Mouse (Mus musculus) c-Kit-positive CD71-negative TER-119-negative erythroid progenitor cells, embryonic 14.5 days (primary cell): ENCODE measurements around the gene Syne3.

Source experiments
- DNase-seq: peaks from one replicate; pipeline ENCODE4 v3.0.0-alpha.2; 2013; ENCODE audit warnings: low read depth

Gene Syne3

DNA sequence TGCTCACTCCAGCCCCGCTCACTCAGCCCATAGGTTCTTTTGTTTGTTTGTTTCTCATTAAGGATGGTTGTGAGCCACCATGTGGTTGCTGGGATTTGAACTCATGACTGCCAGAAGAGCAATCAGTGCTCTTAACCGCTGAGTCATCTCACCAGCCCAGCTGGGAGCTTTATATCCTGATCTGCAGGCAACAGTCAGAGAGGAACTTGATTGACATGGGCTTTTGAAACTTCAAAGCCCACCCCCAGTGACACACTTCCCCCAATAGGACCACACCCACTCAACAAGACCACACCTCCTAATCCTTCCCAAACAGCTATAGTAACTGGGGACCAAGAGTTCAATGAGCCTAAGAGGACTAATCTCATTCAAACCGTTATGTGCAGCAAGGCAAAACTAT is 85.1 kb downstream of the Syne3 start:
- DNase-seq = no peak

DNA sequence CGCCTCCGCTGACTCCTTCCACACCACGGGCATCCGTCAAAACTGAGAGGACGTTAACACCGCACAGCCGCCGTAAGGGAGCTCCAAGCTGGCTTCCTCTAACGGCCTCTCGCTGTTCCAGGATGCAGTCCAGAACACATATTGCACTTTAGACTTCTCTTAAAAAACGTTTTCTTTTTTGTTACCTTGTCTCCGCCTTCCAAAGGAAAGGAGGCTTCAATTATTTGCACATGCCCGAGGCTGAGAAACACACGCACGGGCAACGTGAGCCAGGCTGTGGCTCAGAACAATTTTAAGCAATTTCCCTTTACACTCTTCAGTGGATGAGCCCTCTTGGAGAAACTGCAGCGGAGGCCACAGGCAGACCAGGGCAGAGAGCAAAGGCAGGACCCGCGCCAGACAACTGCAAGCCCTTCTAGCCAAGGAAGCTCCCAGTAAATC is 85.6 kb downstream of the Syne3 start:
- DNase-seq = no peak

DNA sequence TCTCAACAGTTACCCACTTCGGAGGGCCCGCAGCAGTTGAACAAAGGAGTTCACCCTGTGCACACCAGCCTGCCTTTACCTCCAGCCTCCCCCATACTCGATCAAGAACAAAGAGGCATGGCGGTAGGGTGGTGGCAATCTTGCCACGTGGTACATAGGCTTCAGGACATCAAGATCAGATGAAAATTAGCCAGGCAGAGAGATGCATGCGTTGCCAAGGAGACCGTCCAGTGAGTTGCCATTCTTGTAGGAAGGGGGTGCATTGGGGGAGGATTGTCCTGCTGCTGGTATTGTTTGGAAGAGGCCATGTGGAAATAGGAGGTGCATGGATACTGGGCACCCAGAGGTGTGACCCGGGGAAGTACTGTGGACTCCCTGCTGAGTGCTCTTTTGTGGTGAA is 87.0 kb downstream of the Syne3 start:
- DNase-seq = no peak

DNA sequence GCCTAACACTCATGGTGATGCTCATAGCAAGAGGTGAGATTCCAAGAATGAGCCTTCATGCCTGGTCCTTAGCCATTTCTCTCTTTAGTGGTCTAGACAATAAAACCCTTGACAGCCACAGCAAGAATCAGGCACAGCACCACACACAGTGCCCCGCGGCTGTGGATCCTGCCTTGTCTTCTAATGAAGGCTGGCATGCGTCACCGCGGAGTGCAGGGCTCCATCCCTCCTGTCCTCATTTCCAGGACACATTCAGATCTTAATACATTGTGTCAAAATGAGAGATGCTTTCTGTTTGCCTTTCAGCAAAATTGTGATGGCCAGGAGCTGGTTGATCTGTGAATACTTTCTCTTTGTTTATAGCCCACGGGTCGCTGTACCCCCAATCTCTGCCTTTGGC is 88.5 kb downstream of the Syne3 start:
- DNase-seq = no peak

DNA sequence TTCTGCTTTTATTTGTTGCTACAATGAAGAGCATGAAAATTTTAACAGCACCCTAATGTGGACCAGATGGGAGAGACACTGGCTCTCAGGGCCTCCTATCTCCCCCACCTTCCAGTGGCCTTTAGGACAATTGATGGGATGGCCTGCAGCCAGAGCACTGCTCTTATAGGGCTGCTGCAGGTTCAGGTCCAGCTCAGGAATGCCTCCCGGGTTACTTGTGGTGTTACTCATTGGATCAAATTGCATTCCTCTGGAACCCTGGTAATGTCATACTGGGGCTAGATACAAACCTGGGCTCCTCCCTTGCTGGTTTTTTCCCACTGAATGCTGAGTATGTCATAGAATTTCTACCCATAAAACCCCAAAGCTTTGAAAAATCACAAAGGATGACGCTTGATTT is 90.4 kb downstream of the Syne3 start:
- no peak for DNase-seq

DNA sequence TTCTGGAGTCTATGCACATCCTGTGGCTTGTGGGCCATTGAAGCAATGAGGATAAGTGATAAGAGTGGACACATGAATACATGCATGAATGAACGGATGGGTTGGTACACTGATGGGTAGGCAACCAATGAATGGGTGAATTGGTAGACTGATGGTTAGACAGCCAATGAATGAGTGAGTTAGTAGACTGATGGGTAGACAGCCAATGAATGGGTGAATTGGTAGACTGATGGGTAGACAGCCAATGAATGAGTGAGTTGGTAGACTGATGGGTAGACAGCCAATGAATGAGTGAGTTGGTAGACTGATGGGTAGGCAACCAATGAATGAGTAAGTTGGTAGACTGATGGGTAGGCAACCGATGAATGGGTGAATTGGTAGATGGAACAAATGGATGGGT is 91.7 kb downstream of the Syne3 start:
- no peak for DNase-seq

DNA sequence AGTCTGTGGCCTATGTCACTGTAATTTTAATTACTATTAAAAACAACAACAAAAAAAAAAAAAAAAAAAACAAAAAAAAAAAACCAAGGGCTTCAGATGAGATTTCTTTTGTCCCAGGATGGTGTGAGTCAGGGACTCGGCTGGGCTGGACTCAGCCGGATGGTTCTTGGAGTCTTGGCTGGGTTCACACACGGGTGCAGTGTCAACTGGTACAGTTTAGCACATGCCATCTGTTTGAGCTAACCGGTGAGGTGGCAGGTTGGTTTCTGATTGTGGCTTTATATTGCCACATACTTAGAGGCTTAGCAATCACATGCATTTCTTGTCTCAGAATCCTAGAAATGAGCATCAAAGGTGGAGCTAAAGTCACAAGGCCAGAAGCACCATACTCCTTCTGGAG is 92.3 kb downstream of the Syne3 start:
- DNase-seq = no peak

DNA sequence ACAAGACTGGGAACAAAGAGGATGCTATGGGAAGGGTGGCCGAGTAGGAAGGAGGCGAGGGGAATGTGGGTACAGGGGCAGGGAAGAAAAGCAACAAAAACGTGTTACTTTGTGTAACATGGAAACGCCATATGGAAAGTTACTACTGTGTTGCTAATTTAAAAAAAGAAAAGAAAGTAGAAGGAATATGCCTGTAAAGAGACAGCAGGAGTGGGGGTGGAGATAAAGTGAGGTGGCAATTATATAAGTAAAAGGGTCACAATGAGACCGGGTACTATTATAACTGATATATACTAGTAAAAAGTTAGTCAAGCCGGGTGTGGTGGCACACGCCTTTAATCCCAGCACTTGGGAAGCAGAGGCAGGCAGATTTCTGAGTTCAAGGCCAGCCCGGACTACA is 92.8 kb downstream of the Syne3 start:
- no peak for DNase-seq

DNA sequence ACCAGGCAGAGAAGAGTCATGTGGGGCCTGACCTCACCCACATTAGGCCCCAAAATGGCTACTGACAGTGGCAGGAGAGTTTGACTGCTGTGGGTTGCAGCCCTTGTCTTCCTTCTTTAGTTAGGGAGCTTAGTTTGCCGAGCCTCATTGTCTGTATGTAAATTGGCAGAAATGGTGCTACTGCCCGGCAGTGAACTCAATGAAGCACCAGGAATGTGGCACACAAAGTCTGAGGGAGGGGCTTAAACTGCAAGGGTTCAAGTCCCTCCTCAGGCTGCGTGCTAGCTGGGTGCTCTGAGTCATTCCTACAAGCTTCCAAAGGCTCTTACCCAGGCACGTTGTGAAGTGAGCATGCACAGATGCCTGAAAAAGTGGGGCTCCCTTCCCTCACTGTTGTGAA is 93.9 kb downstream of the Syne3 start:
- DNase-seq = no peak

DNA sequence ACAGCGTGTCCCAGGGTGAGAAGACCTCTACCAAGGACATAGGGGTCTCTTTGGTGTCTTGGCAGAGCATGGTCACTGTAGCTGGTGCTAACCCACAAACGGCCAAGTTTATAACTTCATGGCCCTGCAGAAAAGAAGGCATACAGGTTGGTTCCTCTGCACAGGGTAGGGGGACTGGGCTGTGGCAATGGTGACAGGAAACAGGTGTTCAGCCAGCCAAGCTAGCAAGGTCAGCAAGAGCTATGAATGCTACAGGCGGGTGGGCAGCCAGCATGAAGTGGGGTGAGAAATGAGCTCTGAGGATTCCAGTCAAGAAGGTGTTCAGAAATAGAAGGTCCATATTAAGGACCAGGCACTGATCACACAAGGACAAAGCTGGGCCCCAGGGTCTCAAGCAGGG is 96.6 kb downstream of the Syne3 start:
- DNase-seq = no peak

DNA sequence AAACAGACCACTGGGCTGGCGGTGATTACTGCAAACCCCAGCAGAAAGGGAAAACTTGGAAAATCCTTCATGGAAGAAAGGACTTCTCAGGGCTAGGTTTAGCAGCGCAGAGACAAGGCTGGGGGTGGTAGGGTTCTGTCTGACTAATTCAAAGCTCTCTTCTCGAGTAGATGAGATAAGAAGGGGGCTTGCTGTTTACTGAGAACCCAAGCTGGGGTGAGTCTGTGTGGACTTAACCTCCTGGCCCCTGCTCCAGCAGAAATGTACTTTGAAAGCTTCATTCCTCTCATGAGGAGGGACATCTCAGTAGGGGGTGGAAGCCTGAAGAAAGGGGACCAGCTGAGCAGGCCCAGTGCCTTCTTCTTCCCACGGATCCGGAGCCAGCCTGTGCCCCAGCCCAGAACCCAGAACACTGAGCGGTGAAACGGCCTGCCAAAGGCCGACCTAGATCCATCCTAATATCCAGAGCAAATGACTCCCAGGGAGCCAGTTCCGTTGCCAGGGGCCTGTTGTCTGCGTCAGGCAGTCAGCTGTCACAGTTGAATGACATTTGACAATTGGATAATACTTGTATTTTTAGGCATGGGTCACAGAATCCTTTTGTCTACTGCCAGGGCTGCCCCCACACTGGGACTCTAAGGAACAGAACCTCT is 97.2 kb downstream of the Syne3 start:
- no peak for DNase-seq

DNA sequence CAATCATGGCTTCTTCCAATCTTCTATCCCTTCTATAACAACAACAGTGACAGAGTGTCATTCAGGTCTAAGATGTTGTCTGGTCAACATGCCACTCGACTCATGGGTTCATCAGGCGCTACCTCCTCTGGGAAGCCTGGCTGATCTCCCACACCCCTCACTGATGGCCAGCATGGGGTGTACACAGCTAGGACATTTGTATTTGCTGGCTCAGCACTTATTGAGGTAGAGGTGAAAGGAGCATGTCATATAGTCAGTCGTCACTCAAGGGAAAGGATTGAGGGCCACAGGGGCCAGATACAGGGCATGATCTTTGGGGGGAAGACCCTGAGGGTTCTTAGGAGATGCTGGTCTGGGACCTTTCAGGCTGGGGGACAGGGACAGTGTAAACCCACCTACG is 99.9 kb downstream of the Syne3 start:
- DNase-seq = no peak

DNA sequence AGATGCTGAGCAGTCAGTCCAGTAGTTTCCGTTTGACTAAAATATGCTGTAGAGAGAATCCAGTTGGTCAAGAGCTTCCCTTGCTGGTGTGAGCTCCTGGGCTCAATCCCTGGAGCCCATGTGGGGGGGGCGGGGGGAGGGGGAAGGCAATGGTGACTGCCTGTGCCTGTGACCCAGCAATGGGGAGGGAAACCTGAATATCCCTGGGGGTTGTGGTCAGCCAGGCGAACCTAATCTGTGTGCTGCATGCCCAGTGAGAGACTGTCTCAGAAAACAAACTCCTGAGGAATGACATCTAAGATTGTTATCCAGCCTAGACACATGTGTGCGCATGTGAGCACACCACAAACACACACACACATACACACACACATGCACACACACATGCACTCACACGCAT is 100.6 kb downstream of the Syne3 start:
- no peak for DNase-seq

DNA sequence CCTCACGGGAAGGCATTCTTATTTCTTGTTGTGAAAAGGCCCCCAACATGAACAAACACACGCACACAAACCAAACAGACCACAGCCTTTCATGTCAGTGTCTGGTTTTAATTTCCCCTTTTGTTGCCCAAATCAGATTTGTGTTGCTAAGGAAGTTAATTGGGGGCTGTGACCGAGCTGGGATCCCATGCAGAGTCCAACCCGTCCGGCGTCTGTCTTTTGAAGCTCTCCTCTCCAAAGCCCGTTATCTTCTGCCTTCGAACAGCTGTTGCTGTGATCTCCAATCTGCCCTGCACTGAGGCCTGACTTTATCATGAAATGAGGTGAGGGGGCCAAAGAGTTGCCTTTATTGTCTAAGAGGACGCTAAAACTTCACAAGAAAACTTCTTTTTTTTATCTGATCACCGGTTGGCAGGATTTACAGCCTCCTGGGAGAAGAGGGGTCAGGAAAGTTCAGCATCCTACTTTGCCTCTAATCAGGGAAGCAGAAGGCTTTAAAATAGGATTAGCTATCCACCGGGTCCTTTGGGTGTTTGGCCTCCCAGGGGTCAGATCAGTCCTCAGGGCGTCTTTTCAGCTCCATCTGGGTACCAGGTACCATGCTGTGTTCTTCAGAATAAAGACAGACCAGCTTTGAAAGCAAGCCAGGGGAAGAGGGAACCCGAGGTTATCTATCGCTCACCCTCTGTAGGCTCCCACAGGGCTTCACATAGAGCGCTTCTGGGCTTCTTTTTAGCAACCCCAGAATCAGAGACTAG is 101.4 kb downstream of the Syne3 start:
- no peak for DNase-seq

DNA sequence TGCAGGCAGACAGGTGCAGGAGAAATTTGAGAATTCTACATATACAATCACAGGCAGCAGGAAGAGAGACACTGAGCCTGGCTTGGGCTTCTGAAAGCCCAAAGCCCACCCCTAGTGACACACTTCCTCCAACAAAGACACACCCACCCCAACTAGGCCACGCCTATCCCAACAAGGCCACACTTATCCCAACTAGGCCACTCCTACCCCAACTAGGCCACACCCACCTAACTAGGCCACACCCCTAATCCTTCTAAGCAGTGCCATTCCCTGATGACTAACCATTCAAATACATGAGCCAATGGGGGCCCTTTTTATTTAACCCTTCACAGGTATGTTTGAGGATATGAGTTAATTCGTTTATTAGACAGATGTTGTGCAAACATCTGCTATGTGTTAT is 102.5 kb downstream of the Syne3 start:
- DNase-seq = no peak

DNA sequence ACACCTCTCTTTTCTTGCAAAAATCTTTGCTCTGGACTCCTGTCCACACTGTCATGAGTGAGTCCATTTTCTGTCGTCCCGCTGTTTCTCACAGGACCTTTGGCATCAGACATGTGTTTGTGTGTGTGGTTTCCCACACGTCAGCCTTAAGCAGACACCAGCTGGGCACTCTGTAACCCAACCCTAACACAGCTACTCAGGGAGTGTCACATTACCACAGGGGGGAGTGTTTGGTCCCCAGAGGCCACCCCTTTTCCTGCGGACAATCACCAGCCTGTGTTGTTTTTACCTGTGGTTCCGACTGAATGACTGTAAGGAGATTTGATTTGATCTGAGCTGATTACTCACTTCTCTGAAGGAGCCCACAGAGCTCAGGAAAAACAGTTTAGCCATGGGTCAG is 105.5 kb downstream of the Syne3 start:
- DNase-seq = no peak

DNA sequence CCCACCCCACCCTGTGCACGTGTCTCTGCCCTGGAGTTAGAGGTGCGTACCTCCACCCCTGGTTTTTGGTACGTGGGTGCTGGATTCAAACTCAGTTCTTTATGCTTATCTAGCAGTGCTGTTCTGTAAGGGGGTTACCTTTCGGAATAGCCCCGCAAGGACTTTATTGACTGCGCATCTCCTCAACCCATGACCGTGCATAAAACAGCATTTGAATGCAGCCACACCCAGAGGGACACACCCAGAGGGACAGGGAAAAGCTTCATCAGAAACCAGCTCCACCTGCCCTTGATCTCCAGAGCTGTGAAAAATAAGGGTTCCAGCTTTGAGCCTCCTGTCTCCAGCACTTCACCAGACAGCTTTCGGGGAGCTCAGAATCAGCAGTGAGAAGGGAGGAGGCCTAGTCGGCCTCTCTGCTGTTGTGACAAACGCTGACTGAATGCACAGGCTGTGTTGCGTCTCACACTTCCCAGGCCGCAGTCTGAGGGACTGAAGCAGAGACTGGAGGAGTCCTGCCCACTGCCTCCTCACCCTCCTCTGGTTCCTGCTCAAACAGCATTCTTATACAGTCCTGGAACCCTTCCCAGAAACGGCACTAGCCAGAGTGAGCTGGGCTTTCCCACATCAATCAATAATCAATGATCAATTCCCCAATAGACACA is 107.1 kb downstream of the Syne3 start:
- no peak for DNase-seq

DNA sequence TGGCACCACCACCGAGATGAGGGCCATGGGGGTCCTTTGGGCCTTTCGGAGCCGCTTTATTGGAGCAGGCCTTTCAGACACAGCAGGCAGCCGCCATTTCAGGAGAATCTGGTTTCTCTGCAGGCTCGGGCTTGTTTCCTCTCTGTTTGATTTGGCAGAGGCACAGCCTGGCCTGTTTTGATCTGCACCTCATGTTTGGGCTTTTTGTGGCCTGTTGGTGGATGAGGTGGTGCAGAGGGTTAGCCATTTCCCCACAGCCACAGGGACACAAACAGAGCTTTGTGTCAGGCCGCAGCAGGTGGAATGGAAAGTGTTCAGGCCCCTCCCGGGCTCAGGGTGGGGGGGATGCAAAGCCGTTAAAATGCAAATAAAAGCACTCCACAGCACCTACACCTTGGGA is 108.3 kb downstream of the Syne3 start:
- no peak for DNase-seq

DNA sequence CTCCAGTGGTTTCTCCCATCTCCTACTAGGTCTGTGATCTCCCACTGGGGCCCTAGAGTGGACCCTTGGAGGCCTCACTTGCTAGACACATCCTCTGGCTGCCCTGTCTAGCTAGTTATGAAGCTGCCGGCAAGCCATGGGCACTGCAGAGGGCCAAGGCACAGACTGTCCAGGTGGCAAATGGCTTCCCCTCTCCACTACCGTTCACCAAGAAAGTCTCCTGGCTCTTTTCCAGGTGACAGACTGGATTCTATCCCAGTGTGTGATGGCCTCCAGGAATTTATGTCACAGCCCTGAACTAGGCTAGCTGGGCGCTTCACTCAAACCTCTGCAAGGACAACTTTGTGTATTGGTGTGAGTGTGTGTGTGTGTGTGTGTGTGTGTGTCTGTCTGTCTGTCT is 109.8 kb downstream of the Syne3 start:
- DNase-seq = no peak

DNA sequence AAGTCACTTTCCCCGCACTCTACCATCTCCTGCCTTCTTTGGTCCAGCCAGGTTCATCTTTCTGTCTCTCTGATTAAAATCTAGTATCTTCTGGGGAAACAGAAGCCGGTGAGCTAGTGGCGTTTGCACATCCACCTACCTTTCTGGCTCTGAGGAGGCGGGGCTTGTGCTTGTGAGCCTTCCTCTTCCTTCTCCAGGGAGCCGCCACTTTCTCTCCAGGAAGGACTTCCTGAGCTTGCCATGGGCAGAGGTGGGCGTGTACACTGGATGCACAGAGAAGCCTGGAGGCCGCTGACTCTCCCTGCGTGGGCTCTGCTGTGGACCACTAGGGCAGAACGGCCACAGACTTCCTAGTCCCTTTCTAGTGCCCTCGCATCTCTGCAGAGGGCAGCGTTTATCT is 110.4 kb downstream of the Syne3 start:
- DNase-seq = no peak

DNA sequence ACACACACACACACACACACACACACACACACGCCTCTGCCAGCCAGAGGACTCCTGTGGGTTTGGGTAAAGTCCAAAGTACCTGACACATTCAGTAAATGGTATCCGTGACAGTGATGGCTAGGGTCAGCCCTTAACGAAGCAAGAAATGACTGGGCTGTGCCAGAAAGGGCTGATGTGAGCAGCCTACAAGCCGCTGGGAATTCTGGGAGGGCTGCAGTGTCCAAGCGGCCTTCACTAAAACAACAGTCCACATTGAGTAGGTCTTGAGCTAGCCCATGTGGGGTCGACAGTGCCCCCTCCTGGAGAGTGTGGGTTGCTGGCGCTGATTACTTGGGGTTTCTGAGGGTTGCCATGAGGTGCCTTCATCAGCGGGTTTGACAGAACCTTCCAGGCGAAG is 110.9 kb downstream of the Syne3 start:
- no peak for DNase-seq

DNA sequence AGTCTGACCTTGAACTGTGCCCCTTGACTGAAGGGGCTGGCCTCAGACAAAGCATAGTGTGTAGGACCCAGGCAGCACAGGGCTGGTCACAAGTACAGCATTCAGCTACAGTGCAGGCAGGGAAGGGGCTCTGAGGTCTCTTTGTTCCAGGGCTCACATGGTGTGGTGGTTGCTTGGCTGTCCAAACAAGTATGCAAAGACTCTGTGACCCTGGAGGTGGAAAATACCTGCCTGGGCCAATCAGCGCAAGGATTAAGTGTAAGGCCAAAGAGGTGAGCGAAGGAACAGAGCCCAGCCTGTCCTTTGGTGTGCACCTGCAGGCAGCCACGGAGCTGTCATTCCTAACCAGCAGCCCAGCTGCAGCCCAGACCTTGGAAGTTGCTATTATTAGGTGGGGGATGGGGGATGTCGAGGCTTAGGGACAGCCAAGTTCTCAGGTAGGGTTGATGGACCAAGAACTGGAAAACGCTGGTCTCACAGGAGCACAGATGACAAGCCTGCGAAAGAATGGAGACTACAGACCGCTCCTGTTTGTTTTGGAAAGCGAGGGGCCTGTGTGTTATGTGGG is 112.5 kb downstream of the Syne3 start:
- DNase-seq = no peak

DNA sequence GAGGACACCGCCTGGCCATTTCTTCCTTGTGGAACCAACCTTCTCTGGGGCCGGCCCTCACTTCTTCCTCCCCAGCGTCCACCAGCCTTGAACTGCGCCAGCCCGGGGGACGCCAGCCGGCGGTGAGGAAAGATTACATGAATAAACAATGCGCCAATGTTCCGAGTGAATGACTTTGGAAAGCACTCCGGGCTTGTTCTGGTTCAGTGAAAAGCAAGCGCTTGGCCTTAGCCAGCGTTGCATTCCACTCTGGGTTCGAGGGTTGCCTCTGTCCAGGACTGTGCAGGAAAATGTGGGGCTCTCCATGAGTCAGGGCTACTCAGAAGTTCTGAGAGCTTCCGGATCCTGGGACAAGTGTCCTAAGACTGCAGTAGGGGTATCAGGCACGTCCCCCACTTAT is 113.0 kb downstream of the Syne3 start:
- no peak for DNase-seq
